Mouse (Mus musculus) heart, adult 2 months (tissue): ENCODE results near the gene Tulp2. TPM values are rescaled to one million over a fixed set of nuclear protein-coding genes. Genes with fewer than 3 reads are reported as not detected.

Source experiments
- DNase-seq, 2 experiments: peaks; one replicate each; pipeline ENCODE4 v3.0.0; 2021
- H3K27ac ChIP-seq: fragments of 200-600 bp; 2 replicates; pipeline ENCODE4 v1.8.1; 2022
- H3K27me3 ChIP-seq: fragments of 200-500 bp; 2 replicates; pipeline ENCODE4 v1.6.1; 2012; ENCODE audit warnings: mild to moderate bottlenecking, low read length, inconsistent platforms, mixed read lengths; ENCODE audit not compliant: control insufficient read depth, insufficient read depth
- H3K36me3 ChIP-seq: fragments of 200-500 bp; 2 replicates; pipeline ENCODE4 v1.6.1; 2012; ENCODE audit warnings: low read length, inconsistent platforms; ENCODE audit not compliant: control insufficient read depth, insufficient read depth
- H3K4me1 ChIP-seq: fragments of 200-500 bp; 2 replicates; pipeline ENCODE4 v1.6.1; 2011; ENCODE audit warnings: low read length; ENCODE audit not compliant: control insufficient read depth, insufficient read depth
- H3K4me3 ChIP-seq: fragments of 200-600 bp; 2 replicates; pipeline ENCODE4 v1.8.1; 2022
- H3K79me2 ChIP-seq: fragments of 200-500 bp; replicated peaks from 2 replicates; pipeline ENCODE4 v1.6.1; 2012; ENCODE audit warnings: mild to moderate bottlenecking, inconsistent platforms, low read length, moderate library complexity, mixed read lengths; ENCODE audit not compliant: control insufficient read depth, insufficient read depth
- H3K9ac ChIP-seq: fragments of 200-500 bp; 2 replicates; pipeline ENCODE4 v1.6.1; 2012; ENCODE audit warnings: low read depth, mild to moderate bottlenecking, control low read depth, inconsistent platforms, low read length, mixed read lengths
- CTCF ChIP-seq: fragments of 200-600 bp; IDR thresholded peaks from 2 replicates; pipeline ENCODE4 v1.8.1; 2022; ENCODE audit warnings: antibody characterized with exemption, mild to moderate bottlenecking, moderate library complexity
- EP300 ChIP-seq: fragments of 200-500 bp; IDR thresholded peaks from 2 replicates; pipeline ENCODE4 v1.6.1; 2011; ENCODE audit warnings: low read depth, low read length, control low read depth; ENCODE audit not compliant: insufficient read depth
- POLR2A ChIP-seq: fragments of 200-500 bp; IDR thresholded peaks from 2 replicates; pipeline ENCODE4 v1.6.1; 2011; ENCODE audit warnings: mild to moderate bottlenecking, low read depth, low read length, control low read depth; ENCODE audit not compliant: insufficient read depth
- WGBS: fragments of 180-500 bp; shearing (Covaris S2); methylation state at CpG from one replicate; pipeline ENCODE4 v1.1.7; 2018; 5-methylcytosine and 5-hydroxymethylcytosine counted together
- intact Hi-C: fragments of 180-260 bp; cut with DNase I; formaldehyde crosslinking; loops from one replicate; pipeline ENCODE4 v1.15.1; 2025
- polyA plus RNA-seq: library from polyadenylated mRNA; depleted of rRNA; stranded (reverse); fragments of >200 nt; gene quantifications from 2 replicates; pipeline ENCODE4 v1.2.3, GENCODE M21; 2012
- total RNA-seq, 2 experiments: library from RNA; stranded (reverse); gene quantifications; 2 replicates each; pipeline ENCODE4 v1.2.3; 2021

The Tulp2 gene
- total and polyA plus RNA-seq, 3 experiments = 0.27 TPM; not detected in 2

DNA sequence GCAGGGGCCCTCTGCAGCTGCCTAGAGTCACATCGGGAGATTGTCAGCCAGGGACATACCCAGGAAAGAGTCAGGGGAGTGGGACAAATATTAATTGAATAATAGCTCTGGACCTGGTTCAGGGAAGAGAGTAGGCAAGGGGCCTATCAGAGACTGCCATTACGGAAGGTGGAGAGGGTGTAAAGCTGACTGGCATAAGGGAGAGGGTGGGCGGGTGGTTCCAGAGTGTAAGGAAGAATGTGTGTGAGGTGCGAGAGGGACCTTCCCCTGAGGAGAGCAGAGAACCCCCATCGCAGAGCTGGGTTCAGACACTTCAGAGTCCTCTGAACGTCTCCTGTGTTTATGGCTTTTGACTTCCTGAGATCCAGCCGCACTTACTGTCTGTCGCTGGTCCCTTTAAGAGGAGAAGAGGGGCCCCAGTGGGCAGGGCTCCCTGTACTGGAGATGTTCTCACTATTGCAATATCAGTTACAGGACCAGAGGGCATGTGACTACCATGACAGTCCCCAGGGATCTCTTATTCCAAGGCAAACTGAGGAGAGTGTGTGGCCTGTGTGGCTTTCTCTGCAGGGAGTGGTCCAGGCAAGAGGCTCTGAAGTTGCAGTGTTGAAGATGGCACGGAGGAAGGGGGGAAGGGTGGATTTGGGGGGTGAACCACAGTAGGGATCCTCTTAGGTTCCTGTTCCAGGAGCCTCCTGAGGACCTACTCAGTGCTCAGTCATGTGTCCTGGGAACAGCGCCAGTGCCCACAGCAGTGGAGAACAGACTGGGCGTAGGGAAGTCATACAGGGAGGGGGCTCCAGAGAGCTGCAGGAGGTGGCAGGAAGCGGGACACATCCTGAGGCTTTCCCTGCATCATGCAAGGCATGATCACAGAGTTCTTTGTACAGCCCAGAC lies 80.2 kb downstream of the Tulp2 start:
- Histone ChIP-seq H3K27me3 (no peaks in the 10 kb centered on the region), H3K9ac (no peak overlapping the region), H3K79me2 (no peaks in the 10 kb centered on the region), H3K36me3 (no peaks in the 10 kb centered on the region), H3K4me3 (no peak overlapping the region), H3K27ac (no peak overlapping the region), H3K4me1 (no peaks in the 10 kb centered on the region)
- WGBS = 41% methylated on average over 12 of the region's 12 CpGs
- intact Hi-C loops = loop anchor here (2.0 kb wide), 2 partner anchors 85 to 111 kb away; no protein-coding TSS in a partner anchor
- TF ChIP-seq POLR2A (no peak), EP300 (no peak), CTCF (no peak)
- no peak for DNase-seq

DNA sequence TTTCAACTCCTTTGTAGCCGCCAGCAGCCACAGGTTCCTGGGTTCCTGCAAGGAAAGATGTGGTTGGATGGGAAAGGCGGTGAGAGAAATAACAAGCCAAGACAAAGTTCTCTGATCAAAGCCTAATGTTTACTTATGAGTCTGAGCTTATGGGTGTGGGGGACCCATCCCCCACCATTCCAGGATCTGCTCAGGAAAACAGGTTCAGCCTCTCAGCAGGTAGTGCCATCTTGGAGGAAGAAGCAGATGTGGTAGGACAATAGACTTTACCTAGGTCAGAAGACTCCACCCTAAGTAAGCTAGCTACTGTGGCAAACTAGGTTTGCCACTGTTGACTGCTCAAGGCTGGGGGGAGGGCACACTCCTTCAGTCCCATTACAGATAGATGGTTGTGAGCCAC lies 83.1 kb downstream of the Tulp2 start:
- no peak for TF ChIP-seq CTCF
- TF ChIP-seq POLR2A = no peak
- no peak for TF ChIP-seq EP300
- WGBS = 79% methylated on average over 2 of the region's 2 CpGs
- intact Hi-C loops = no loop called here
- DNase-seq = no peak
- Histone ChIP-seq H3K4me1 (peaks cover 2% of the 10 kb centered on the region), H3K36me3 (no peaks in the 10 kb centered on the region), H3K27me3 (no peaks in the 10 kb centered on the region), H3K27ac (no peak overlapping the region), H3K79me2 (no peaks in the 10 kb centered on the region), H3K9ac (no peak overlapping the region), H3K4me3 (no peak overlapping the region)

DNA sequence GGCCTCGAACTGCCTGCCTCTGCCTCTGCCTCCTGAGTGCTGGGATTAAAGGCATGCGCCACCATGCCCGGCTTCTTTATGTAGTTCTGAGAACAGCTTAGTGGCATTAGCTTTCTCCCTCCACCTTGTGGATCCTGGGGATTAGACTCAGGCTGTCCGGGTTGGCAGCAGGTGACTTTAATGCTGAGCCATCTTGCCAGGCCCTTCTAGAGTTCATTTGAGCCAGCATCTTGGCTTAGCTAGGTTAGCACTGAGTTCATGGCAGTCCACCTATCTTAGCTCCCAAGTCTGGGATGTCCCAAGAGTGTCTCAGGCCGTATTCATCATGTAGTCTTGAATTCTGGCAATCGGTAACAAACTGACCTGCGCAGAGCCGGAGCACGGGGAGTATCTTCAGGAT lies 83.8 kb downstream of the Tulp2 start:
- H3K36me3 ChIP-seq = no peaks in the 10 kb centered on the region
- H3K79me2 ChIP-seq = no peaks in the 10 kb centered on the region
- DNase-seq = no peak
- H3K9ac ChIP-seq = no peak overlapping the region
- intact Hi-C loops = no loop called here
- no peak overlapping the region for H3K27ac ChIP-seq
- 91% methylated on average over 9 of the region's 9 CpGs for WGBS
- no peaks in the 10 kb centered on the region for H3K27me3 ChIP-seq
- peaks cover 2% of the 10 kb centered on the region for H3K4me1 ChIP-seq
- H3K4me3 ChIP-seq = no peak overlapping the region
- TF ChIP-seq EP300 (no peak), CTCF (no peak), POLR2A (no peak)

DNA sequence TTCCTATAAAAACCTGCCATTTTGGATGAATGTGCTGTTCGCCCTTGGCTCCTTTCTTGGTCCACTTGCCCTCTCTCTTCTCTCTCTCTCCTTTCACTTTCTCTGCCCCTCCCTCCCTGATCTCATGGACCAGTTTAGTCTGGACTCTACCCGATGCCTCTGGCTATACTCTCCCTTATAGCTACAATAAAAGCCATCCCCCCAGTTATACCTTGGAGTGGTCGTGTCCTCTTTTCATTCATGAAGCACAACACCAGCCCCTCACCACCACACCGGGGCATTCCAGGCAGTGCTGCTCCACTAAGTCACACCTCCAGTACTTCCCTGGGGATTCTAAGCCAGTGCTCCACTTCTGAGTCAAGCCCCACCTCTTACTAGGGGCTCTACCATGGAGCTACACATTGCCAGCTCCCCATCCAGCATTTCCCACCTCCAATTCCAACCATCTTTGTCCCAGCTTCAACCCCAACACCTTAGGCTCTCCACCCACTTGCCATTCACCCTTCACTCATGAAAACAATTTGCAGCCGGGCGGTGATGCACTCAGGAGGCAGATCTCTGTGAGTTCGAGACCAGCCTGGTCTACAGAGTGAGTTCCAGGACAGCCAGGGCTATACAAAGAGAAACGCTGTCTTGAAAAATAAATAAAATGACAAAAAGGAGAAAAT lies 85.6 kb downstream of the Tulp2 start:
- Histone ChIP-seq H3K9ac (no peak overlapping the region), H3K4me1 (peaks cover 6% of the 10 kb centered on the region), H3K36me3 (no peaks in the 10 kb centered on the region), H3K27ac (peak overlapping the region; percentile 83), H3K79me2 (no peaks in the 10 kb centered on the region), H3K27me3 (no peaks in the 10 kb centered on the region), H3K4me3 (no peak overlapping the region; the same call in 1 of the 2 replicates)
- intact Hi-C loops = no loop called here
- TF ChIP-seq CTCF (no peak), EP300 (no peak), POLR2A (no peak)
- 67% methylated on average over 8 of the region's 8 CpGs for WGBS
- DNase-seq = peak in 1 of 2 experiments; percentile 16

DNA sequence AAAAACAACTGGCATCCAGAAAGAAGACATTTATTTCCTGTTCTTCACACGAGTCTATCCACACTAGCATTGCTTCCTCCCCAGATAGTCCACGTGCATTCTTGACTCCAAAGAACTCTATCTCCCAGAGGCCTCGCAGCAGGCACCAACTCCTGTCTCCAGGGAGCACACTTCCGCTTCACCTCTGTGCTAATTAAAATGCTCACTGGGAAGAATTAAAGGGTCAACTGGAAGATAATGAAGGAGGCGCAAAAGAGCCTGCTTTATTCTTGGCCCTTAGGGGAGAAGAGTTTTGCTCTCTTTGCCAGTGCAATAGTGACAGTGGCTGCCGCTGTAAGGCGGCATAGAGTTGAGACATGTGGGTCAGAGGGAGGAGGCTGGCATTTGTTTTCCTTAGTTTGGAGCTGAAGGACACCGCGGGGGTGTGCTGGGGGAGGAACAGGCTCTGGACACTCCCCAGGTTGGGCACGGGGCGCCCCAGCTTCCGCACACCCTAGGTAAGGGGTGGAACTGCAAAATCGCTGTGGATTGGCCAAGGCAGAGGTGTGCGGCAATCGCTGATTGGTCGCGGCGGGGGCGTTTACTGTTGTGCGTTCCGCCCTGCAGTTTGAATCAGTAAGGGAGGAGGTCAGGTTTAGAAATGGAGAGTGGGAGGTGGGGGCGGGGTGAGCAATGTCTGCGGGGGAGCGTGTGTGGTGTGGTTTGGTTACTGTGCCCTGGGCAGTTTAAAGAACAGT lies 86.3 kb downstream of the Tulp2 start:
- intact Hi-C loops = no loop called here

More for the DNA sequence above, 86.3 kb downstream of the Tulp2 start:
- peaks cover 6% of the 10 kb centered on the region for H3K4me1 ChIP-seq
- under 1% methylated on average over 24 of the region's 24 CpGs for WGBS
- no peaks in the 10 kb centered on the region for H3K79me2 ChIP-seq
- no peaks in the 10 kb centered on the region for H3K27me3 ChIP-seq
- peak overlapping the region; percentile 47 for H3K4me3 ChIP-seq
- peak overlapping the region; percentile 83 for H3K27ac ChIP-seq
- TF ChIP-seq CTCF (no peak), EP300 (peak; percentile 82), POLR2A (peak; percentile 56)
- peak overlapping the region; percentile 35 for H3K9ac ChIP-seq
- H3K36me3 ChIP-seq = no peaks in the 10 kb centered on the region
- peak; percentile 89 to 94 for DNase-seq
